Mouse (Mus musculus) hindbrain, postnatal 0 days (tissue): ENCODE data around the gene Top1. TPM values are rescaled to one million over a fixed set of nuclear protein-coding genes. Genes with fewer than 3 reads are reported as not detected.

ENCODE experiments used
- ATAC-seq: fragments of 200-750 bp; cut with Nextera tagmentation; 2 replicates; pipeline ENCODE4 v1.8.0; 2017; ENCODE audit warnings: mild to moderate bottlenecking, moderate TSS enrichment, moderate library complexity
- DNase-seq: peaks from one replicate; pipeline ENCODE4 v3.0.0-alpha.2; 2015; ENCODE audit warnings: low spot score
- H3K27ac ChIP-seq: fragments of 300-500 bp; sonication (generic); 2 replicates; pipeline ENCODE4 v1.5.1; 2014; ENCODE audit warnings: mild to moderate bottlenecking
- H3K27me3 ChIP-seq: fragments of 300-500 bp; sonication (generic); 2 replicates; pipeline ENCODE4 v1.6.1; 2014; ENCODE audit warnings: low read length, mixed read lengths; ENCODE audit not compliant: insufficient read depth
- H3K36me3 ChIP-seq: fragments of 300-500 bp; sonication (generic); 2 replicates; pipeline ENCODE4 v1.6.1; 2014; ENCODE audit warnings: low read length, mixed read lengths; ENCODE audit not compliant: insufficient read depth
- H3K4me1 ChIP-seq: fragments of 300-500 bp; sonication (generic); 2 replicates; pipeline ENCODE4 v1.6.1; 2014; ENCODE audit warnings: antibody characterized with exemption, low read length, mixed read lengths; ENCODE audit not compliant: insufficient read depth
- H3K4me2 ChIP-seq: fragments of 300-500 bp; sonication (generic); 2 replicates; pipeline ENCODE4 v1.6.1; 2014; ENCODE audit warnings: low read depth, mild to moderate bottlenecking, low read length, moderate library complexity, mixed read lengths
- H3K4me3 ChIP-seq: fragments of 300-500 bp; sonication (generic); 2 replicates; pipeline ENCODE4 v1.5.1; 2014; ENCODE audit warnings: low read length
- H3K9ac ChIP-seq: fragments of 300-500 bp; sonication (generic); replicated peaks from 2 replicates; pipeline ENCODE4 v1.6.1; 2014; ENCODE audit warnings: mild to moderate bottlenecking, low read length, moderate library complexity, mixed read lengths
- H3K9me3 ChIP-seq: fragments of 300-500 bp; sonication (generic); 2 replicates; pipeline ENCODE4 v1.6.1; 2016; ENCODE audit warnings: low read length, mixed read lengths
- CTCF ChIP-seq: IDR thresholded peaks from 2 replicates; pipeline ENCODE4 v1.5.1; 2016; ENCODE audit warnings: antibody characterized with exemption, control low read depth, low read depth
- WGBS: fragments of 180-500 bp; shearing (Covaris S2); extraction: QIAGEN DNeasy Blood & Tissue Kit; methylation state at CpG from one replicate; pipeline ENCODE4 v1.1.7; 2014; 5-methylcytosine and 5-hydroxymethylcytosine counted together
- polyA plus RNA-seq: library from polyadenylated mRNA; unstranded; fragments of >200 nt; fragmentation: Nextera tagmentation; extraction: Ambion mirVana; gene quantifications from 2 replicates; pipeline ENCODE4 v1.2.1, GENCODE M21; 2015
- total RNA-seq: library from RNA; depleted of rRNA; stranded (reverse); fragments of >200 nt; gene quantifications from 2 replicates; pipeline ENCODE4 v1.2.3, GENCODE M21; 2014; rRNA removed

Top1 gene
- total RNA-seq (22.2 and 28.8 TPM in 2 replicates), polyA plus RNA-seq (44.9 and 50.7 TPM in 2 replicates)

GRCm38 (mm10) chr2:160645614-160646137 lies at the start of gene Top1:
Gene Top1, plus strand, starts transcription at chr2:160645888.
- H3K9ac ChIP-seq: peak within 1 kb of the TSS; percentile 93
- TF ChIP-seq CTCF: no peak
- under 1% methylated on average over 50 of the region's 50 CpGs for WGBS
- H3K27me3 ChIP-seq: no peaks in the 10 kb centered on the region
- peak; percentile 99 for ATAC-seq
- H3K27ac ChIP-seq: peak within 1 kb of the TSS; percentile 94
- H3K4me3 ChIP-seq: peak within 1 kb of the TSS; percentile 100
- no peaks in the 10 kb centered on the region for H3K36me3 ChIP-seq
- peak within 1 kb of the TSS; percentile 64 for H3K4me2 ChIP-seq
- peak; percentile 100 for DNase-seq
- no peaks in the 10 kb centered on the region for H3K9me3 ChIP-seq
- H3K4me1 ChIP-seq: peaks cover 17% of the 10 kb centered on the region

GRCm38 (mm10) chr2:160597582-160598281 lies 48.0 kb upstream of the Top1 start:
- H3K4me3 ChIP-seq: no peak overlapping the region
- H3K9ac ChIP-seq: no peak overlapping the region
- H3K9me3 ChIP-seq: no peaks in the 10 kb centered on the region
- no peaks in the 10 kb centered on the region for H3K36me3 ChIP-seq
- no peaks in the 10 kb centered on the region for H3K27me3 ChIP-seq
- H3K4me1 ChIP-seq: no peaks in the 10 kb centered on the region
- no peak overlapping the region for H3K27ac ChIP-seq
- peak; percentile 82 for ATAC-seq
- TF ChIP-seq CTCF: peak; percentile 99
- DNase-seq: peak; percentile 86
- WGBS: 32% methylated on average over 12 of the region's 12 CpGs
- H3K4me2 ChIP-seq: no peak overlapping the region

GRCm38 (mm10) chr2:160601805-160602204 lies 43.9 kb upstream of the Top1 start:
- Histone ChIP-seq H3K9ac (no peak overlapping the region), H3K4me3 (no peak overlapping the region), H3K9me3 (no peaks in the 10 kb centered on the region), H3K4me2 (no peak overlapping the region), H3K27me3 (no peaks in the 10 kb centered on the region), H3K36me3 (no peaks in the 10 kb centered on the region), H3K4me1 (no peaks in the 10 kb centered on the region), H3K27ac (no peak overlapping the region)
- 40% methylated on average over 1 of the region's 1 CpGs for WGBS
- TF ChIP-seq CTCF: peak; percentile 79
- peak; percentile 57 for DNase-seq
- ATAC-seq: no peak

- Histone ChIP-seq H3K27me3 (no peaks in the 10 kb centered on the region), H3K9ac (no peak overlapping the region), H3K27ac (no peak overlapping the region), H3K4me2 (no peak overlapping the region), H3K9me3 (no peaks in the 10 kb centered on the region), H3K36me3 (no peaks in the 10 kb centered on the region), H3K4me1 (no peaks in the 10 kb centered on the region), H3K4me3 (no peak overlapping the region)
- 55% methylated on average over 10 of the region's 10 CpGs for WGBS
- no peak for TF ChIP-seq CTCF
- no peak for ATAC-seq
- DNase-seq: no peak
Measured at GRCm38 (mm10) chr2:160603154-160603933, 42.3 kb upstream of the Top1 start.

GRCm38 (mm10) chr2:160610012-160610411 lies 35.7 kb upstream of the Top1 start:
- H3K36me3 ChIP-seq: no peaks in the 10 kb centered on the region
- H3K9me3 ChIP-seq: no peaks in the 10 kb centered on the region
- H3K9ac ChIP-seq: no peak overlapping the region
- H3K27ac ChIP-seq: no peak overlapping the region
- no peaks in the 10 kb centered on the region for H3K27me3 ChIP-seq
- peak; percentile 86 for DNase-seq
- no peak for TF ChIP-seq CTCF
- WGBS: 30% methylated on average over 2 of the region's 2 CpGs
- no peak overlapping the region for H3K4me3 ChIP-seq
- no peaks in the 10 kb centered on the region for H3K4me1 ChIP-seq
- ATAC-seq: peak; percentile 82
- no peak overlapping the region for H3K4me2 ChIP-seq

- Histone ChIP-seq H3K4me3 (no peak overlapping the region), H3K9ac (no peak overlapping the region), H3K27ac (no peak overlapping the region), H3K27me3 (no peaks in the 10 kb centered on the region), H3K4me1 (no peaks in the 10 kb centered on the region), H3K9me3 (no peaks in the 10 kb centered on the region), H3K4me2 (no peak overlapping the region), H3K36me3 (no peaks in the 10 kb centered on the region)
- WGBS: 75% methylated on average over 5 of the region's 5 CpGs
- no peak for DNase-seq
- TF ChIP-seq CTCF: no peak
- ATAC-seq: no peak
Measured at GRCm38 (mm10) chr2:160613186-160613919, 32.3 kb upstream of the Top1 start.
